Mouse (Mus musculus) megakaryocyte, embryonic 14.5 days (primary cell): Measurements from ENCODE around the gene Cr1l. TPM values are rescaled to one million over a fixed set of nuclear protein-coding genes. Genes with fewer than 3 reads are reported as not detected.
A peak's percentile ranks its signal among the peaks of the same experiment; 100 is the strongest.

Source experiments
- H3K27me3 ChIP-seq: replicated peaks from 2 replicates; pipeline ENCODE3; 2012; ENCODE audit warnings: inconsistent platforms
- H3K36me3 ChIP-seq: replicated peaks from 2 replicates; pipeline ENCODE3; 2012; ENCODE audit warnings: low read length, inconsistent platforms, mixed read lengths
- H3K4me1 ChIP-seq: 2 replicates; pipeline ENCODE4 v1.6.1; 2012; ENCODE audit warnings: inconsistent platforms
- H3K4me3 ChIP-seq: replicated peaks from 2 replicates; pipeline ENCODE3; 2012; ENCODE audit warnings: moderate library complexity, mild to moderate bottlenecking, inconsistent platforms
- H3K9me3 ChIP-seq: 2 replicates; pipeline ENCODE4 v1.6.1; 2012; ENCODE audit warnings: inconsistent platforms
- FLI1 ChIP-seq: IDR thresholded peaks from 2 replicates; pipeline ENCODE4 v1.6.1; 2012; ENCODE audit warnings: low read length, inconsistent platforms, mixed read lengths
- GATA1 ChIP-seq: IDR thresholded peaks from 3 replicates; pipeline ENCODE4 v1.6.1; 2012; ENCODE audit warnings: mixed read lengths, low read length, inconsistent platforms, borderline replicate concordance
- polyA plus RNA-seq: library from polyadenylated mRNA; stranded (reverse); fragments of >175 nt; gene quantifications from 2 replicates; pipeline ENCODE4 v1.2.3, GENCODE M21; 2012; ENCODE audit warnings: low replicate concordance; ENCODE audit not compliant: insufficient read depth

The Cr1l gene
- polyA plus RNA-seq = 4.4 and 8.3 TPM in 2 replicates

DNA sequence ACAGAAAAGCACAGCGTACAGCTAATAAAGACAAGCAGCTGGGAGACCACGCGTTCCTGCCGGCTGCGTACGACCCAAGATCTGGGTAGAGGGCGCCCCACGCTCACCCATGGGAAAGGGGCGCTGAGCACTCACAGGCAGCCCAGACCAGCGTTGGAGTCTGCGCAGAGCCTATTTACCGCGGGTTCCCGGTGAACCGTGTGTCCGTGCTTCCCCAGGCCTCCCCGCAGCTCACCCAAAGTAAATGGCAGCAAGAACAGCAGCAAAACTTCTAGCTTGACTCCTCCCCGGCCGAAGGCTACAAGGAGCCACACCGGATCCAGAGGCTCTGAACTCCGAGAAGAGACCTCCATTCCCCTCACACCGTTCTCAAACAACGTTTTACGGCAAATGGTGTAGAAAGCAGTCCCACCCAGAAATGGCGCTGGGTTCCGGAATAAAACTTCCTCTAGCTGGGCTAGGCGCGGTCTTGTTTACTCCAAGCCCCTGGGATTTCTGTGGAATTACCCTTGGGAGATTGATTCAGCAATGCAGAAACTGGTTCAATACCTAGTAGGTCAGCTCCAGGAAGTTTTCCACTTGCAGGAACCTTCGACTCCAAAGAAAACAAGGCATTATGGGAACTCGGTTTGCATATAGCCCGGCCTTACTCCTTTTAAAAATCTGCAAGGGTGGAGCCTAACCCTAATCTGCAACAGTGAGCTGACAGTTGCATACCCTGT, at the start of gene Cr1l:
Gene Cr1l, minus strand, starts transcription at position 634 of the 722 bp plus-strand sequence.
- H3K36me3 ChIP-seq = peaks cover 50% of the 10 kb centered on the region
- TF ChIP-seq GATA1 = no peak
- TF ChIP-seq FLI1 = no peak
- no peaks in the 10 kb centered on the region for H3K27me3 ChIP-seq
- H3K9me3 ChIP-seq = no peaks in the 10 kb centered on the region
- H3K4me1 ChIP-seq = peaks cover 16% of the 10 kb centered on the region
- peak within 1 kb of the TSS; percentile 94 for H3K4me3 ChIP-seq

DNA sequence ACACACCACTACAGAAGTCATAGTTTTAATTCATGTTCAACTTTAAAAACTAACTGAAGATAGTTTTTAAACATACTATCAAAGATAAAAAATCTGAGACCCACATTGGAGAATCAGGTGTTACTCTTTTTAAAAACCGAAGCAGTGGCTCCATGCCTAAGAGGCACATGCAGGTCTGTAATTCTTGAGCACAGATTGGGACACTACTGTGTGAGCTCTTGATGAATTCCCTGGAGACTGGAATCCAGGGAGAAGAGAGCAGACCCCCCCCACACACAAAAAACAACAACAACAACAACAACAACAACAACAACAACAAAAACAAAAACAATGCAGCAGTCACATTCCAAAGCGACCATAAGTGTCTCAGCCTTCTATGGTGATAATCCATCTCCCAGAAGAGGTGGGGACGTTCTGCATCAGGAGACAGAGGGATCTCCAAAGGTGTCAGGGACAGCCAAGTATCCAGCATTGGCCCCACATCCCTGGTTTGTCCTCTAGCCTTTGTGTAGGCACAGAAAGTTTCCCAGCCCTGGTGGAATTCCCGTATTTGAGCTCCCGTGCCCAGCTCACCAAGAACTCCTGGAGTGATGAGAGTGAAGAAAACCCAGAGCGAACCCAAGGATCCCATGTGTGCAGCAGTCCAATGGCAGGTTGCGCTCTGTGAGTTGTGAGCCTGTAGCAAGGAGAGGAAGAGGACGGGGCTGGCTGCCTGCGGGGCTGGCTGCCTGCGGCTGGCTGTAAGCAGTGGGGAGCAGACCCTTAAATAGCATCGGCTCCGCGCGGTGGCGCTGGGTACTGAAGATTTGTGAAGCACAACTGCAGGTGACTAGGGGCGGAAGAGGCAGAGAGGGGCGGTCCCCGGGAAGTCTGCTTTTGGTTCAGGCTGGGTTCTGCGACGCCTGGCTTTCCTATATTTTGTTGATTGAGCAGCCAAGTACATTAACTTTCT, 44.9 kb upstream of the Cr1l start, which contains the start of gene Cr2:
Gene Cr2, minus strand, starts transcription at position 737 of the 952 bp plus-strand sequence.
- Histone ChIP-seq H3K36me3 (no peaks in the 10 kb centered on the region), H3K27me3 (peaks cover 4% of the 10 kb centered on the region), H3K4me1 (peaks cover 7% of the 10 kb centered on the region), H3K9me3 (no peaks in the 10 kb centered on the region), H3K4me3 (peak within 1 kb of the TSS; percentile 88)
- TF ChIP-seq GATA1 (no peak), FLI1 (no peak)

DNA sequence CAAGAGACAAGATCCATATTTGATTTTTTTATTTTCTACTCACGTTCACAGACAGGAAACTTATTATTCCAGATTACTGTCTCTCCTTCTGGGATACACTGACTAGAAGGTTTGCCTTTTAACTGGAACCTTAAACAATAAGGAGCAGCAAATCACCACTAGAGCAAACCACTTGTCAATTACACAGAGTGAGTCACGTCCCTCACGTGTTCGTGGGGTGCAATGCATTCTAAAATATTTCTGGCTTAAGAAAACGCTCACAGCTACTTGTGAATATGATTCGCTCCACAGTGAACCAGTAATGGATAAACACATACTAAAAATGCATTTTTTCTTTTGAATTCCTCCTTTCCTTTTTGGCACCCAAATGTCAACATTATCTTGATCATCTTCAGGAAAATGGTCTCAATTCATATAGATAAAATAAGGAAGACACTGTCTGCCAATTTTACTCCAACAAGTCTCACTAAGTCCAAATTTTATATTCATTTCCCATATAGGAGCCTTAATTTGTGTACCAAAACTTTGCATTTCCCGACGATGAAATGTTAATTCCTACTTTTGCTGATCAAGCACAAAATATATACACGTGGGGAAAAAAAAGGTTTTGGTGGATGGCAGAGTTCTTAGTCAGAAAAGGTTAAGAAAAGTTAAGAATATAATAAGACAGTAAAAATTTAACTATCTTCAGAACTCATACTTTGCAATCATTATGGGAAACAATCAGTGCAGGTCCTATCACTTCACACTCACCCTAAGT, 33.8 kb upstream of the Cr1l start:
- H3K36me3 ChIP-seq = no peaks in the 10 kb centered on the region
- H3K27me3 ChIP-seq = no peaks in the 10 kb centered on the region
- H3K4me3 ChIP-seq = no peak overlapping the region
- no peaks in the 10 kb centered on the region for H3K4me1 ChIP-seq
- TF ChIP-seq GATA1 (no peak), FLI1 (no peak)
- no peaks in the 10 kb centered on the region for H3K9me3 ChIP-seq

DNA sequence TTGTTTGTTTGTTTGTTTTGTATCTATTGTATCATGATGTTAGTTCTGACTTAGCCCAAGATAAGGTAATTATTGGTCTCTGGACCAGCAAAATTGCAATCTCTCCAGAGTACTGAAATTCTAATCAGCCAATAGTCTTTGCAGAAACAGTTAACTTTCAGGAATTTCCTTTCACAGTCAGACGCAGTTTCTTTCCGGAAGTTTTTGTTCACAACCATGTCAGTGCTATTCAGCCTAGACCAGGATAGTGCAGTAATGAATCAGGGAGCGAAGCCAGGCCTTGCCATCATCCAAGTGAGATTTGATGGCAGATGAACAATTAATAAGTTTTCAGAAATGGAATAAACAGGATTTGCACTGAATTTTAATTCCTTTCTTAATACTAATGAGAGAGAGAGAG, 684 bp upstream of the Cr1l start:
- Histone ChIP-seq H3K9me3 (no peaks in the 10 kb centered on the region), H3K4me3 (peak overlapping the region; percentile 94), H3K4me1 (peaks cover 16% of the 10 kb centered on the region), H3K36me3 (peaks cover 44% of the 10 kb centered on the region), H3K27me3 (no peaks in the 10 kb centered on the region)
- TF ChIP-seq GATA1 (no peak), FLI1 (no peak)

DNA sequence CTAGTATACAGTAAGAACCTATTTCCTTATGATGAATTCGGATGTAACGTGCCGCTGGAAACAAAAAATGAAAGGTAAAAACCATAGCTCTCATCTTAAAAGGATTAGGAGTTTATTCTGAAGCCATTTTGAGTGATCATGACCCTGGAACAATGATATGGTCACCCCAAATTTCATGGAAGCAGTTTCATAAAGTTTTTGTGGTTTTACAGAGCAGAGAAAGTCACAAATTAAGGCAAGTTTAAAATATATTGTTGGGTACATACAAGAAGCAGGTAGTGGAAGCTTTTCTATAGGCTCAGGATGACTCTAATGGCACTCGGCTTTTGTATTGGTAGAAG, 259 bp upstream of the Cr1l start:
- Histone ChIP-seq H3K36me3 (peaks cover 48% of the 10 kb centered on the region), H3K9me3 (no peaks in the 10 kb centered on the region), H3K27me3 (no peaks in the 10 kb centered on the region), H3K4me1 (peaks cover 16% of the 10 kb centered on the region), H3K4me3 (peak overlapping the region; percentile 94)
- no peak for TF ChIP-seq GATA1
- no peak for TF ChIP-seq FLI1

DNA sequence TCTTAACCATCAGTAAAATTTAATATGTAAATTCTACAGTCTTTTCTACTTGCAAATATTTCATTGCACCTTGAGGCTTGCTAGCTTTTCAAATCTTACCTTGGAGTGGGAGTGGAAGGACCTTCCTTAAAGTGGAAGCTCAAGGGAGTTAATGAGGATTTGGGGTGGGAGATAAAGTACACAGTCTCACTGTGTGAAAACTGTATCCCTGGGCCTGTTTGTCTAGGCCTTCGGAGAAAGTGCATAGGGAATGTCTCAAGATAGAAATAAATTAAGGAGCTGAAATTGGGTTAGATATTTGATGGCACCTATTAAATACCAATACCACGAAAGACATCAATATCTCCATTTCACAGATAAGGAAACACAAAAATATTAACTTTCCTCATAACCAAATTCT, 907 bp downstream of the Cr1l start:
- Histone ChIP-seq H3K36me3 (peaks cover 50% of the 10 kb centered on the region), H3K4me1 (peaks cover 16% of the 10 kb centered on the region), H3K27me3 (no peaks in the 10 kb centered on the region), H3K9me3 (no peaks in the 10 kb centered on the region), H3K4me3 (peak overlapping the region; percentile 94)
- TF ChIP-seq GATA1 (no peak), FLI1 (no peak)

DNA sequence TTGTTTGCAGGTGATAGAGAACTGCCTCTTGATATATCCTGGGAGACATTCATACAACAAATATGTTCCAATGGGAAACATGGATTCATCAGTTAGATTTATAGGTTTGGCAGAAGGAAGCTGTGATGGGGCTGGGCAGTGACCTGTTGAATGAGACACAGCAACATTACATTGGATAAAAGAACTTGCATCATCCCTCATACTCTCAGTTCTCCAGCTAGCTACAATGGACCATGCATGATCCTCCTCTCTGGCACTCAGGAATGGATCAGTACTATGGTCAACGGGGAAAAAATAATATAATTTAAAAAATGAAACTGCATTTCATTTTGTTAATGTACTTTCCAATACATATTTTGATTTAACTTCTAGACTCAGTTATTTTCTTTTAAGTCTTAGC, 1.5 kb downstream of the Cr1l start:
- Histone ChIP-seq H3K9me3 (no peaks in the 10 kb centered on the region), H3K36me3 (peaks cover 52% of the 10 kb centered on the region), H3K4me3 (peak overlapping the region; percentile 94), H3K27me3 (no peaks in the 10 kb centered on the region), H3K4me1 (peaks cover 16% of the 10 kb centered on the region)
- no peak for TF ChIP-seq FLI1
- no peak for TF ChIP-seq GATA1

DNA sequence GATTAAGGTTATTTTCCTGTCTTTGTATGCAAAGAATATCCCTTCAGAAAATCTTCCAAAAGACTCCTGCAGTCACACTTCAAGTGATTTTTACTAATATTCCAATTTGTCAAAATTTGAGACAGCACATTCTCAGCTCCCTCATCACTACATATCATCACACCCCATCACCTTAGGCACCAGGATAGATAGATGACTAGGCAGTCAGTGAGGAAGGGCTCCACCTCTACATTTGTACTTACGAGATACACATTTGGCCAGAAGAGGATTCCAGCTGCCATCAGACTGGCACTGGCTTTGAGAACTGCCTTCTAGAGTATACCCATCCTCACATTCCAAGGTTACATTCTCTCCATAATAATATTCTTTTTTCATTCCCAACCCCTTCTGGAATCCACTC, 17.0 kb downstream of the Cr1l start:
- Histone ChIP-seq H3K9me3 (no peaks in the 10 kb centered on the region), H3K4me1 (peaks cover 11% of the 10 kb centered on the region; the same call in 1 of the 2 replicates), H3K36me3 (peaks cover 95% of the 10 kb centered on the region), H3K27me3 (no peaks in the 10 kb centered on the region), H3K4me3 (no peak overlapping the region)
- TF ChIP-seq GATA1 = no peak
- no peak for TF ChIP-seq FLI1

- H3K4me1 ChIP-seq = peaks cover 11% of the 10 kb centered on the region; the same call in 1 of the 2 replicates
- TF ChIP-seq GATA1 (no peak), FLI1 (no peak)
- H3K27me3 ChIP-seq = no peaks in the 10 kb centered on the region
- H3K9me3 ChIP-seq = no peaks in the 10 kb centered on the region
- peaks cover 94% of the 10 kb centered on the region for H3K36me3 ChIP-seq
- no peak overlapping the region for H3K4me3 ChIP-seq
Measured at GRCm38 (mm10) chr1:195113621-195114020, 17.8 kb downstream of the Cr1l start.
